Mouse (Mus musculus): ENCODE data around the gene Oser1.
A peak's percentile ranks its signal among the peaks of the same experiment; 100 is the strongest.

Oser1 gene

GRCm38 (mm10) chr2:163401221-163401620 is 23.3 kb downstream of the Oser1 start:
- peak; percentile 88 for DNase-seq (ENCODE audit: low spot score)

- no peak for DNase-seq (ENCODE audit: low spot score)
Observed at GRCm38 (mm10) chr2:163399222-163399621, 25.3 kb downstream of the Oser1 start.

GRCm38 (mm10) chr2:163398770-163399169 is 25.7 kb downstream of the Oser1 start:
- DNase-seq (ENCODE audit: low spot score) = no peak

- no peak for DNase-seq (ENCODE audit: low spot score)
Observed at GRCm38 (mm10) chr2:163397905-163398304, 26.6 kb downstream of the Oser1 start, which contains the start of gene Jph2. Jph2 (minus strand) TSS chr2:163397993.

GRCm38 (mm10) chr2:163397071-163397470 is 27.4 kb downstream of the Oser1 start:
- DNase-seq (ENCODE audit: low spot score) = no peak

GRCm38 (mm10) chr2:163394977-163395376 is 29.5 kb downstream of the Oser1 start:
- DNase-seq (ENCODE audit: low spot score) = no peak

- no peak for DNase-seq (ENCODE audit: low spot score)
Observed at GRCm38 (mm10) chr2:163393976-163394375, 30.5 kb downstream of the Oser1 start.

- no peak for DNase-seq (ENCODE audit: low spot score)
Observed at GRCm38 (mm10) chr2:163393241-163393640, 31.3 kb downstream of the Oser1 start.

- DNase-seq (ENCODE audit: low spot score) = no peak
Observed at GRCm38 (mm10) chr2:163392436-163392835, 32.1 kb downstream of the Oser1 start.

- DNase-seq (ENCODE audit: low spot score) = no peak
Observed at GRCm38 (mm10) chr2:163386423-163387190, 37.9 kb downstream of the Oser1 start.

GRCm38 (mm10) chr2:163385126-163385525 is 39.4 kb downstream of the Oser1 start:
- no peak for DNase-seq (ENCODE audit: low spot score)

- no peak for DNase-seq (ENCODE audit: low spot score)
Observed at GRCm38 (mm10) chr2:163381246-163381645, 43.3 kb downstream of the Oser1 start.

GRCm38 (mm10) chr2:163379366-163379765 is 45.1 kb downstream of the Oser1 start:
- DNase-seq (ENCODE audit: low spot score) = no peak

- no peak for DNase-seq (ENCODE audit: low spot score)
Observed at GRCm38 (mm10) chr2:163376082-163376481, 48.4 kb downstream of the Oser1 start.

GRCm38 (mm10) chr2:163375468-163375867 is 49.0 kb downstream of the Oser1 start:
- no peak for DNase-seq (ENCODE audit: low spot score)

- DNase-seq (ENCODE audit: low spot score) = no peak
Observed at GRCm38 (mm10) chr2:163372627-163373026, 51.9 kb downstream of the Oser1 start.

GRCm38 (mm10) chr2:163370175-163370574 is 54.3 kb downstream of the Oser1 start:
- DNase-seq (ENCODE audit: low spot score) = no peak

- no peak for DNase-seq (ENCODE audit: low spot score)
Observed at GRCm38 (mm10) chr2:163364785-163365541, 59.5 kb downstream of the Oser1 start.

GRCm38 (mm10) chr2:163362940-163363921 is 61.3 kb downstream of the Oser1 start:
- DNase-seq (ENCODE audit: low spot score) = no peak

GRCm38 (mm10) chr2:163360858-163361623 is 63.5 kb downstream of the Oser1 start:
- DNase-seq (ENCODE audit: low spot score) = no peak

- no peak for DNase-seq (ENCODE audit: low spot score)
Observed at GRCm38 (mm10) chr2:163359253-163359652, 65.2 kb downstream of the Oser1 start.
